Mouse (Mus musculus): ENCODE data around the gene Mns1.

DNA sequence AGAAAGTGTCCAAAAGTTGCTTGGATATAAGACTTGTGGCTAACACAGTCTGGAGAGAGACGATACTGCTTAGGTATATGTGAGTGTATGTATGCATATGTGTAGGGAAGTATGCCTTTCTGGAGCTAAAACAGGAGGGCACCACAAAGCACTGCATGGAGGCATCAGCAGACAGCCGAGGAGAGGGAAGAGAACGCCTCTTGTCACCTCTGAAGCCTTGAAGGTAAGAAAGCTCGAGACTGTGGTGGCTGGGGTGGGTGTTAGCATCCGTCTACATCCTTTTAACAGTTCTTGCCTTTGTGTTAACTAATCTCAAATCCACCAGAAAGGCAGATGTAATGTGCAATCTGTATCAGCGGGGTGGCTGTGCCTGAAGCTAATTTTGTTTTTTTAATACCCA, 34.4 kb upstream of the Mns1 start:
- TF ChIP-seq CTCF (IDR thresholded peaks at IDR 0.05; ENCODE audit: borderline replicate concordance, insufficient read depth, low read length) (no peak), POLR2A (IDR thresholded peaks at IDR 0.05; ENCODE audit: low read depth, low read length) (no peak)
